Mouse (Mus musculus) mouse embryonic stem cell (cell line): ENCODE data around the gene Scgb2b18.
"Not testable (repeated sequence)": the region's sequence is repeated elsewhere in the genome, so short reads cannot be mapped to it uniquely, and the experiment has no call there.

ENCODE experiments used
- in situ Hi-C, 2 experiments: fragments of 300-500 bp; cut with MboI; formaldehyde crosslinking; loops; 1 replicate in 1 of 2; 3 replicates in 1 of 2; pipeline ENCODE4 v1.14.3; 2019 to 2020; ENCODE audit warnings: low sequenced_read_pairs in 2 of 2, low pct_unique_long_range_greater_than_20kb in 1 of 2, mixed read lengths in 1 of 2; ENCODE audit not compliant: unreplicated experiment in 1 of 2

Gene Scgb2b18

DNA sequence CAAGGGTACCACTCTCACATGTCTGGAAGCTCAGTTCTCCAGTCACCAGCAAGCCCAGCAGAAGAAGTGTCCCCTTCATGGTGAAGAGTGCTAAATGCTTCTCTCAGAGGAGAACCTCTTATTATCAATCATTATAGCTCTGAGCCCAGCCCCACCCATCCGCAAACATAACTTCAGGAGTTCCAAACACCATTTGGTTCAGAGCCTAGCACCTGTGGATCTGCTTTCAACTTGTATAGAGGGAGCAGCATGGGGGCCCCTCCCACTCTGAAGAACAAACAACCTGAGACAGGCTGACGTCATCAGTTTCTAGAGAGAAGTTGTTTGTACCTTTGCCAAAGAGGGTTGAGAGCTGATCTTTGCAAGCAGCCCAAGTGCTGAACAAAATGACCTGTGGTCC lies at the start of gene Scgb2b18:
Scgb2b18 (minus strand) TSS at position 101 of the 400 bp plus-strand sequence.
- in situ Hi-C loops = not testable (repeated sequence)

DNA sequence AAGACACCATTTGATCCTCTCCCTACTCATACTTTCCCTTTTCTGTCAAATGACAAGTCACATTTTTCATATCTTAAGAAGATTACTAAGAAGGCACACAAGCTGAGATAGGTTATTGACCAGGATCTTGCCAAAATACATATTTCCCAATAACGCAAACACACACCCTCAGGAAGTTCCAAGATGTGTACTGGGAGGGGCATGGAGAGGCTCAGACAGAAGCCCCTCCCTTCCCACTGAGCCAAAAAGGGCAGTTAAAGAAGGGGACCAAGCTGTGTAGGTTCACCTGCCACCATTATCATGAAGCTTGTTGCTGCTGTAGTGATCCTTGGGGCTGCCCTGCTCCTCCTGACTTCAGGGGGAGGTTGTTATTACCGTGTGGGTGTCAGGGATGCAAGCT lies 11.6 kb upstream of the Scgb2b18 start, which contains the start of gene Scgb1b18:
Scgb1b18 (plus strand) TSS at position 301 of the 400 bp plus-strand sequence.
- in situ Hi-C loops = not testable (repeated sequence)
